Mouse (Mus musculus) intestine, postnatal 0 days (tissue): ENCODE measurements at regions not wholly inside any gene's neighbourhood (a gene's known extent, or its start where the extent isn't known, plus 50 kb on each side); places are given as distances from the start of the nearest gene placed in this dataset.

Experiments used
- ATAC-seq: fragments of 200-750 bp; cut with Nextera tagmentation; 2 replicates; pipeline ENCODE4 v1.8.0; 2017; ENCODE audit warnings: mild to moderate bottlenecking, moderate TSS enrichment, moderate library complexity
- H3K27ac ChIP-seq: fragments of 300-500 bp; sonication (generic); 2 replicates; pipeline ENCODE4 v1.5.1; 2014; ENCODE audit warnings: mild to moderate bottlenecking, low read depth, low read length, moderate library complexity
- H3K27me3 ChIP-seq: fragments of 300-500 bp; sonication (generic); replicated peaks from 2 replicates; pipeline ENCODE4 v1.6.1; 2014; ENCODE audit warnings: low read length, mixed read lengths; ENCODE audit not compliant: control insufficient read depth, insufficient read depth
- H3K36me3 ChIP-seq: fragments of 300-500 bp; sonication (generic); 2 replicates; pipeline ENCODE4 v1.6.1; 2014; ENCODE audit warnings: mild to moderate bottlenecking, moderate library complexity; ENCODE audit not compliant: control insufficient read depth, insufficient read depth
- H3K4me1 ChIP-seq: fragments of 300-500 bp; sonication (generic); replicated peaks from 2 replicates; pipeline ENCODE4 v1.6.1; 2014; ENCODE audit warnings: antibody characterized with exemption, low read length, mixed read lengths; ENCODE audit not compliant: control insufficient read depth, insufficient read depth
- H3K4me2 ChIP-seq: fragments of 300-500 bp; sonication (generic); replicated peaks from 2 replicates; pipeline ENCODE4 v1.6.1; 2014; ENCODE audit warnings: low read depth, mild to moderate bottlenecking, moderate library complexity
- H3K4me3 ChIP-seq: fragments of 300-500 bp; sonication (generic); 2 replicates; pipeline ENCODE4 v1.5.1; 2014; ENCODE audit warnings: low read depth, low read length
- H3K9ac ChIP-seq: fragments of 300-500 bp; sonication (generic); 2 replicates; pipeline ENCODE4 v1.6.1; 2014; ENCODE audit warnings: mild to moderate bottlenecking, low read depth, low read length
- H3K9me3 ChIP-seq: fragments of 300-500 bp; sonication (generic); 2 replicates; pipeline ENCODE4 v1.6.1; 2016; ENCODE audit warnings: mixed run types; ENCODE audit not compliant: control insufficient read depth
- CTCF ChIP-seq: sonication (generic); IDR thresholded peaks from 2 replicates; pipeline ENCODE4 v1.5.1; 2016; ENCODE audit warnings: low read depth, mild to moderate bottlenecking, control low read depth, antibody characterized with exemption, moderate library complexity
- WGBS: fragments of 180-500 bp; shearing (Covaris S2); extraction: QIAGEN DNeasy Blood & Tissue Kit; methylation state at CpG from one replicate; pipeline ENCODE4 v1.1.7; 2014; 5-methylcytosine and 5-hydroxymethylcytosine counted together

- no peak overlapping the region for H3K4me2 ChIP-seq
- 75% methylated on average over 4 of the region's 4 CpGs for WGBS
- no peak overlapping the region for H3K27ac ChIP-seq
- TF ChIP-seq CTCF, result no peak
- H3K27me3 ChIP-seq, result no peaks in the 10 kb centered on the region
- ATAC-seq, result no peak
- no peak overlapping the region for H3K9ac ChIP-seq
- no peaks in the 10 kb centered on the region for H3K9me3 ChIP-seq
- H3K36me3 ChIP-seq, result no peaks in the 10 kb centered on the region
- no peak overlapping the region for H3K4me3 ChIP-seq
- no peaks in the 10 kb centered on the region for H3K4me1 ChIP-seq
Measured at GRCm38 (mm10) chr8:128202158-128202886, 156.1 kb upstream of the Nrp1 start.

- 59% methylated on average over 3 of the region's 3 CpGs for WGBS
- no peak overlapping the region for H3K4me3 ChIP-seq
- H3K4me2 ChIP-seq, result no peak overlapping the region
- no peak for TF ChIP-seq CTCF
- no peaks in the 10 kb centered on the region for H3K27me3 ChIP-seq
- ATAC-seq, result no peak
- H3K9ac ChIP-seq, result no peak overlapping the region
- H3K4me1 ChIP-seq, result no peaks in the 10 kb centered on the region
- H3K27ac ChIP-seq, result no peak overlapping the region
- no peaks in the 10 kb centered on the region for H3K9me3 ChIP-seq
- no peaks in the 10 kb centered on the region for H3K36me3 ChIP-seq
Measured at GRCm38 (mm10) chr8:128204803-128205202, 153.6 kb upstream of the Nrp1 start.

GRCm38 (mm10) chr8:128207138-128207537 is 151.3 kb upstream of the Nrp1 start:
- no peak for ATAC-seq
- no peaks in the 10 kb centered on the region for H3K4me1 ChIP-seq
- H3K4me3 ChIP-seq, result no peak overlapping the region
- no peak overlapping the region for H3K27ac ChIP-seq
- no peaks in the 10 kb centered on the region for H3K9me3 ChIP-seq
- no peaks in the 10 kb centered on the region for H3K36me3 ChIP-seq
- H3K4me2 ChIP-seq, result no peak overlapping the region
- H3K27me3 ChIP-seq, result no peaks in the 10 kb centered on the region
- H3K9ac ChIP-seq, result no peak overlapping the region
- TF ChIP-seq CTCF, result no peak

- no peaks in the 10 kb centered on the region for H3K9me3 ChIP-seq
- no peak overlapping the region for H3K4me3 ChIP-seq
- H3K36me3 ChIP-seq, result no peaks in the 10 kb centered on the region
- no peaks in the 10 kb centered on the region for H3K27me3 ChIP-seq
- 66% methylated on average over 5 of the region's 5 CpGs for WGBS
- H3K4me2 ChIP-seq, result no peak overlapping the region
- no peak for ATAC-seq
- TF ChIP-seq CTCF, result no peak
- H3K4me1 ChIP-seq, result no peaks in the 10 kb centered on the region
- no peak overlapping the region for H3K9ac ChIP-seq
- H3K27ac ChIP-seq, result no peak overlapping the region
Measured at GRCm38 (mm10) chr8:128210761-128211160, 147.6 kb upstream of the Nrp1 start.

- ATAC-seq, result no peak
- no peak overlapping the region for H3K27ac ChIP-seq
- no peaks in the 10 kb centered on the region for H3K9me3 ChIP-seq
- no peak for TF ChIP-seq CTCF
- H3K9ac ChIP-seq, result no peak overlapping the region
- no peaks in the 10 kb centered on the region for H3K4me1 ChIP-seq
- no peaks in the 10 kb centered on the region for H3K36me3 ChIP-seq
- H3K4me2 ChIP-seq, result no peak overlapping the region
- H3K27me3 ChIP-seq, result no peaks in the 10 kb centered on the region
- H3K4me3 ChIP-seq, result no peak overlapping the region
- 84% methylated on average over 3 of the region's 3 CpGs for WGBS
Measured at GRCm38 (mm10) chr8:128212223-128212622, 146.2 kb upstream of the Nrp1 start.

- Histone ChIP-seq H3K4me1 (no peaks in the 10 kb centered on the region), H3K36me3 (no peaks in the 10 kb centered on the region), H3K9me3 (no peaks in the 10 kb centered on the region), H3K4me2 (no peak overlapping the region), H3K27ac (no peak overlapping the region), H3K9ac (no peak overlapping the region), H3K4me3 (no peak overlapping the region), H3K27me3 (no peaks in the 10 kb centered on the region)
- no peak for ATAC-seq
- 55% methylated on average over 2 of the region's 2 CpGs for WGBS
- TF ChIP-seq CTCF, result no peak
Measured at GRCm38 (mm10) chr8:128214256-128214655, 144.1 kb upstream of the Nrp1 start.

GRCm38 (mm10) chr8:128218886-128219285 is 139.5 kb upstream of the Nrp1 start:
- Histone ChIP-seq H3K9ac (no peak overlapping the region), H3K27me3 (no peaks in the 10 kb centered on the region), H3K4me2 (no peak overlapping the region), H3K4me1 (no peaks in the 10 kb centered on the region), H3K9me3 (no peaks in the 10 kb centered on the region), H3K4me3 (no peak overlapping the region), H3K36me3 (no peaks in the 10 kb centered on the region), H3K27ac (no peak overlapping the region)
- 71% methylated on average over 2 of the region's 2 CpGs for WGBS
- no peak for TF ChIP-seq CTCF
- ATAC-seq, result no peak
